Mouse (Mus musculus) MEL (cell line): ENCODE results near the gene Paqr4. TPM values are rescaled to one million over a fixed set of nuclear protein-coding genes. Genes with fewer than 3 reads are reported as not detected.

Source experiments
- DNase-seq: peaks from one replicate; pipeline ENCODE4 v3.0.0; 2011; ENCODE audit warnings: low read depth, low spot score
- H3K27ac ChIP-seq: 2 replicates; pipeline ENCODE4 v1.5.1; 2012; ENCODE audit warnings: low read depth, mild to moderate bottlenecking, control low read depth, low read length, moderate library complexity; ENCODE audit not compliant: control insufficient read depth
- H3K27me3 ChIP-seq, 2 experiments: fragments of 150-350 bp in 1 of 2; sonication (generic) in 1 of 2; 2 replicates each; pipeline ENCODE4 v1.6.1; 2012; ENCODE audit warnings: low read length in 2 of 2, mild to moderate bottlenecking in 2 of 2, improper control_type of control experiment in 1 of 2, moderate library complexity in 1 of 2; ENCODE audit not compliant: insufficient read depth in 2 of 2, control insufficient read depth in 1 of 2
- H3K36me3 ChIP-seq, 2 experiments: 2 replicates each; pipeline ENCODE4 v1.6.1; 2012 to 2014; ENCODE audit warnings: low read length in 2 of 2, improper control_type of control experiment in 1 of 2, inconsistent platforms in 1 of 2, mild to moderate bottlenecking in 1 of 2; ENCODE audit not compliant: insufficient read depth in 2 of 2, control insufficient read depth in 1 of 2
- H3K4me1 ChIP-seq, 2 experiments: fragments of 150-350 bp in 1 of 2; sonication (generic) in 1 of 2; 2 replicates each; pipeline ENCODE4 v1.6.1; 2012; ENCODE audit warnings: low read length in 2 of 2, improper control_type of control experiment in 1 of 2, mild to moderate bottlenecking in 1 of 2; ENCODE audit not compliant: insufficient read depth in 2 of 2, control insufficient read depth in 1 of 2
- H3K4me3 ChIP-seq, 2 experiments: fragments of 150-350 bp in 1 of 2; sonication (generic) in 1 of 2; 2 replicates each; pipeline ENCODE4 v1.5.1; 2012; ENCODE audit warnings: low read depth in 2 of 2, low read length in 2 of 2, mild to moderate bottlenecking in 2 of 2, moderate library complexity in 2 of 2, control low read depth in 1 of 2, improper control_type of control experiment in 1 of 2; ENCODE audit not compliant: control insufficient read depth in 1 of 2, insufficient read depth in 1 of 2
- H3K79me2 ChIP-seq: 2 replicates; pipeline ENCODE4 v1.6.1; 2012; ENCODE audit warnings: mild to moderate bottlenecking, low read length, moderate library complexity; ENCODE audit not compliant: control insufficient read depth, poor library complexity, insufficient read depth
- H3K9ac ChIP-seq: 2 replicates; pipeline ENCODE4 v1.6.1; 2012; ENCODE audit warnings: low read depth, mild to moderate bottlenecking, control low read depth, low read length, moderate library complexity; ENCODE audit not compliant: control insufficient read depth, poor library complexity, severe bottlenecking
- H3K9me3 ChIP-seq: fragments of 150-350 bp; sonication (generic); replicated peaks from 2 replicates; pipeline ENCODE4 v1.6.1; 2012; ENCODE audit warnings: mild to moderate bottlenecking, low read length, improper control_type of control experiment, moderate library complexity; ENCODE audit not compliant: insufficient read depth
- BHLHE40 ChIP-seq: IDR thresholded peaks from 2 replicates; pipeline ENCODE4 v1.6.1; 2012; ENCODE audit warnings: low read depth, mild to moderate bottlenecking, inconsistent platforms, low read length, improper control_type of control experiment, borderline replicate concordance
- CTCF ChIP-seq, 3 experiments: IDR thresholded peaks in 2 of 3; conservative IDR thresholded peaks in 1 of 3; 2 replicates each; pipeline ENCODE4 v1.5.1; 2011 to 2012; ENCODE audit warnings: low read length in 3 of 3, low read depth in 2 of 3, mild to moderate bottlenecking in 2 of 3, improper control_type of control experiment in 1 of 3, inconsistent platforms in 1 of 3, mixed read lengths in 1 of 3, moderate library complexity in 1 of 3; ENCODE audit not compliant: control insufficient read depth in 1 of 3, insufficient read depth in 1 of 3, poor library complexity in 1 of 3, severe bottlenecking in 1 of 3
- GABPA ChIP-seq: IDR thresholded peaks from 2 replicates; pipeline ENCODE4 v1.6.1; 2012; ENCODE audit warnings: low read depth, mild to moderate bottlenecking, inconsistent platforms, low read length, improper control_type of control experiment, moderate library complexity
- MYB ChIP-seq: IDR thresholded peaks from 2 replicates; pipeline ENCODE4 v1.6.1; 2011; ENCODE audit warnings: mild to moderate bottlenecking, low read depth, low read length, improper control_type of control experiment
- MYC ChIP-seq: IDR thresholded peaks from 2 replicates; pipeline ENCODE4 v1.6.1; 2011; ENCODE audit warnings: low read depth, mild to moderate bottlenecking, low read length, improper control_type of control experiment, moderate library complexity
- SIN3A ChIP-seq: IDR thresholded peaks from 2 replicates; pipeline ENCODE4 v1.6.1; 2012; ENCODE audit warnings: low read length, improper control_type of control experiment, inconsistent platforms
- TBP ChIP-seq: IDR thresholded peaks from 2 replicates; pipeline ENCODE4 v1.8.0; 2011; ENCODE audit warnings: low read depth, low read length, improper control_type of control experiment
- TCF12 ChIP-seq: IDR thresholded peaks from 2 replicates; pipeline ENCODE4 v1.6.1; 2014; ENCODE audit warnings: low read depth, mild to moderate bottlenecking, inconsistent platforms, low read length, improper control_type of control experiment, moderate library complexity
- ZNF384 ChIP-seq: IDR thresholded peaks from 2 replicates; pipeline ENCODE4 v1.6.1; 2012; ENCODE audit warnings: low read depth, mild to moderate bottlenecking, inconsistent platforms, low read length, improper control_type of control experiment
- polyA plus RNA-seq, 2 experiments: library from polyadenylated mRNA; stranded (reverse) in 1 of 2; unstranded in 1 of 2; fragments of >175 nt in 1 of 2; fragments of >200 nt in 1 of 2; gene quantifications; 2 replicates each; pipeline versions ENCODE4 v1.2.1 to v1.2.4; 2012; ENCODE audit warnings: low replicate concordance in 2 of 2, low read depth in 1 of 2; ENCODE audit not compliant: insufficient read length in 2 of 2, insufficient read depth in 1 of 2, missing spikeins in 1 of 2
- total RNA-seq: library from RNA; depleted of rRNA; stranded (reverse); fragments of 300-350 nt; gene quantifications from 2 replicates; pipeline ENCODE4 v1.2.3, GENCODE M21; 2012

Paqr4 gene
- total and polyA plus RNA-seq, 3 experiments, result 6.5 to 10.7 TPM; not detected in 1

DNA sequence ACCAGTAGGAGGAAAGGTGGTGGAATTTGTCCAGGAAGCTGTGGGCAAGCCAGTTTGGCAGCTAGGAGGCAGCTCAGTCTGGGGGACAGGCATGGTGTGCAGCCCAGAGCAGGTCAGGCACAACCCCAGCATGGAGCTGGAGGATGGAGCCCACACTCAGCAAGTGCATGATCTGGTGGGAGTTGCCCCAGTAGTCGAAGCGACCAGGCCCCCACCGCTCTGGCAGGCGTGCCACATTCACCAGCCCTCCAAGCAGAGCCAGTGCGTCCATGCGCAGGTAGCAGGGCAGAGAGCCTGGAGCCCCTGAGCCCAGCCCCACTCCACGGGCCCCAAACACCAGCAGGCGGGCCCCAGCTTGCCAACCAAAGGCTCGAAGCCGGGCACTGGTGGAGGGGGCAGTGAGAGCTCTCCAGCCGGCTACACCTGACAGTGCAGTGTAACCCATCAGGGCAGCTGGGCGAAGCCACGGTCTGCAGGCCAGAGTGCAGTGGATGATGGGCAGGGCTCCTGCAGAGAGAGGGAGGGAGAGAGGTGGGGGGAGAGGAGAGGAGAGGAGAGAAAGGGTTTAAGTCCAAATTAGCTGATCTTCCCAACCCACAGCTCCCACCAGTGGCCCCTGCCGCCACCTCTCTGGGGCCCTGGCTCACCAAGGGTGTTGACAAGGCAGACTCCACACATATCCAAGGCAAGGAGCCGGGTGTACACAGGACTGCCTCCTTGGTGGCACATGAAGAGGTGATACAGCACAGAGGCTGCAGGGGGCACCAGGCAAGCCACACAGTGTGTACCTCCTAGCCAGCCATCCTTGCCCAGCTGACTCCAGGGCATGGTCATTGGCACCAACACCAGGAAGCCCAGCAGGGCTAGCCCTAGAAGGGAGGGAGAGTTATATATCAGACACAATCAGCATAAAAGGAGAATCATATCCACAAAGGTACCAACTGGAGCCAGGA is 2.9 kb downstream of the Paqr4 start:
- Histone ChIP-seq H3K27ac (no peak overlapping the region), H3K79me2 (no peaks in the 10 kb centered on the region; the same call in 1 of the 2 replicates), H3K4me1 (peaks cover 0 to 5% of the 10 kb centered on the region in 2 experiments; a peak in 1 of 4 replicates), H3K36me3 (no peaks in the 10 kb centered on the region; a peak in 1 of 4 replicates), H3K9me3 (no peaks in the 10 kb centered on the region), H3K4me3 (no peak overlapping the region), H3K27me3 (no peaks in the 10 kb centered on the region), H3K9ac (no peak overlapping the region)
- TF ChIP-seq TBP (no peak), TCF12 (no peak), MYB (no peak), CTCF (IDR thresholded peaks at IDR 0.05 in 2 of 3, conservative IDR thresholded peaks at IDR 0.05 in 1 of 3; ENCODE audit: control insufficient read depth in 1 of 3, insufficient read depth in 1 of 3, low read depth in 2 of 3, low read length in 3 of 3, poor library complexity in 1 of 3, severe bottlenecking in 1 of 3) (peak; percentile 20 to 23 (median 22); a peak in 3 of 6 replicates)
- peak; percentile 28 for DNase-seq

DNA sequence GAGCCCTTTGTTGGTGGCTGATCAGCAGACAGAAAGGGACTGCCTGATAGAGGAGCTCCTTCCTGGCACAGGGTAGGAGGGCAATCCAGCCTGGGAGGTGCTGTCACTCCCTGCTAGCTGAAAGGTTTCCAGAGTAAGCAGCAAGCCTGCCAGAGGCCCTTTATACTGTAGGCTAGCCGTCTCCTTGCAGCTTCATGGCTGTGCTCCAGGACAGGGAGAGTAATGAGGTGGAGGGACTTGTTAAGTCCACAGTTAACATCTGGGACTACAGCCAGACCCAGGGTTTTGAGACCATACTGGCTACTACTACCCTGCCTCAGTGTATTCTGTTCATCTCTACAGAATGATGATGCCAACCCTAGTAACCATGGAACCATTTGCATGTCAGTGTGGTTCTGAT is 6.3 kb downstream of the Paqr4 start:
- H3K27me3 ChIP-seq, result no peaks in the 10 kb centered on the region
- H3K4me1 ChIP-seq, result peaks cover 0 to 5% of the 10 kb centered on the region in 2 experiments; a peak in 1 of 4 replicates
- H3K27ac ChIP-seq, result no peak overlapping the region
- H3K9ac ChIP-seq, result no peak overlapping the region
- no peaks in the 10 kb centered on the region for H3K79me2 ChIP-seq
- peaks cover 0 to 3% of the 10 kb centered on the region in 2 experiments; a peak in 2 of 4 replicates for H3K36me3 ChIP-seq
- H3K9me3 ChIP-seq, result no peaks in the 10 kb centered on the region
- H3K4me3 ChIP-seq, result no peak overlapping the region
- TF ChIP-seq GABPA, result no peak
- TF ChIP-seq CTCF (IDR thresholded peaks at IDR 0.05 in 2 of 3, conservative IDR thresholded peaks at IDR 0.05 in 1 of 3; ENCODE audit: control insufficient read depth in 1 of 3, insufficient read depth in 1 of 3, low read depth in 2 of 3, low read length in 3 of 3, poor library complexity in 1 of 3, severe bottlenecking in 1 of 3), result no peak
- no peak for TF ChIP-seq MYC
- no peak for TF ChIP-seq SIN3A
- no peak for DNase-seq

DNA sequence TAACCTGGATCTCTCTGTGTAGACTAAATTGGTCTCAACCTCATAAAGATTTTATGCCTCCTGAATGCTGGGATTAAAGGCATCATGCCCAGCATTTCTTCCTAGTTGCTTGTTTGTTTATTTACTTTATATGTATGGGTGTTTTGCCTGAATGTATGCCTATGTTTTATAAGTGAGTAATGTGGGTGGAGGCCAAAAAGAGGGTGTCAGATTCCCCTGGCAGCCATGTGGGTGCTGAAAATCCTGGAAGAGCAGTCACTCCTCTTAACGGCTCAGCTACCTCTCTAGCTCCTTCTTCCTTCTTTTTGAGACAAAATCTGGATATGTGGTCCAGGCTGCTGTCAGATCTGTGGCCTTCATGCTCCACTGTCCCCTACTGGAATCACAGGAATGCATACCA is 10.2 kb downstream of the Paqr4 start:
- Histone ChIP-seq H3K36me3 (peaks cover 0 to 13% of the 10 kb centered on the region in 2 experiments; a peak in 3 of 4 replicates), H3K4me3 (no peak overlapping the region), H3K9me3 (no peaks in the 10 kb centered on the region), H3K9ac (no peak overlapping the region), H3K79me2 (peaks cover 8% of the 10 kb centered on the region), H3K27ac (no peak overlapping the region)
- no peak for DNase-seq
- no peak for TF ChIP-seq ZNF384
- no peak for TF ChIP-seq BHLHE40
- TF ChIP-seq, all 39 proteins: peak for 0
- H3K27me3 ChIP-seq, result no peaks in the 10 kb centered on the region
- H3K4me1 ChIP-seq, result peaks cover 2 to 17% of the 10 kb centered on the region in 2 experiments; a peak in 3 of 4 replicates
